Mouse (Mus musculus) myocyte (in vitro differentiated cells): ENCODE results near the gene Ank2. TPM values are rescaled to one million over a fixed set of nuclear protein-coding genes. Genes with fewer than 3 reads are reported as not detected.

ENCODE experiments used
- H3K27me3 ChIP-seq: one replicate; pipeline ENCODE4 v1.6.1; 2011; ENCODE audit not compliant: control insufficient read depth, insufficient read depth, insufficient read length
- H3K36me3 ChIP-seq: one replicate; pipeline ENCODE4 v1.6.1; 2011; ENCODE audit not compliant: control insufficient read depth, insufficient read depth
- H3K4me2 ChIP-seq: one replicate; pipeline ENCODE4 v1.6.1; 2011; ENCODE audit warnings: low read depth, control low read depth
- H3K4me3 ChIP-seq: one replicate; pipeline ENCODE4 v1.5.1; 2011; ENCODE audit warnings: mild to moderate bottlenecking, control low read depth, moderate library complexity
- H3K79me2 ChIP-seq: one replicate; pipeline ENCODE4 v1.6.1; 2011; ENCODE audit not compliant: control insufficient read depth, insufficient read depth
- H3ac ChIP-seq: one replicate; pipeline ENCODE4 v1.6.1; 2011; ENCODE audit not compliant: control insufficient read depth, insufficient read length
- CEBPB ChIP-seq: IDR thresholded peaks from 2 replicates; pipeline ENCODE4 v1.6.1; 2011; ENCODE audit warnings: mild to moderate bottlenecking, moderate library complexity; ENCODE audit not compliant: poor library complexity, insufficient read depth, severe bottlenecking
- E2F4 ChIP-seq: IDR thresholded peaks from one replicate; pipeline ENCODE4 v1.6.1; 2011; ENCODE audit warnings: mild to moderate bottlenecking, control low read depth, moderate library complexity; ENCODE audit not compliant: insufficient read depth
- MAX ChIP-seq: IDR thresholded peaks from one replicate; pipeline ENCODE4 v1.6.1; 2011; ENCODE audit warnings: low read depth, mild to moderate bottlenecking, control low read depth
- MYOD1 ChIP-seq, 3 experiments: IDR thresholded peaks; one replicate each; pipeline ENCODE4 v1.6.1; 2011; ENCODE audit warnings: control low read depth in 2 of 3, low read depth in 2 of 3, mild to moderate bottlenecking in 2 of 3, moderate library complexity in 1 of 3; ENCODE audit not compliant: insufficient read length in 2 of 3, control insufficient read depth in 1 of 3
- MYOG ChIP-seq, 3 experiments: IDR thresholded peaks; one replicate each; pipeline ENCODE4 v1.6.1; 2011; ENCODE audit warnings: control low read depth in 2 of 3, low read depth in 2 of 3, mild to moderate bottlenecking in 2 of 3; ENCODE audit not compliant: insufficient read length in 2 of 3, control insufficient read depth in 1 of 3, insufficient read depth in 1 of 3
- POLR2A ChIP-seq: IDR thresholded peaks from one replicate; pipeline ENCODE4 v1.6.1; 2011; ENCODE audit warnings: low read depth, mild to moderate bottlenecking, control low read depth, moderate library complexity; ENCODE audit not compliant: insufficient read length
- POLR2AphosphoS2 ChIP-seq: IDR thresholded peaks from one replicate; pipeline ENCODE4 v1.6.1; 2011; ENCODE audit warnings: low read depth, control low read depth; ENCODE audit not compliant: insufficient read length
- REST ChIP-seq: IDR thresholded peaks from one replicate; pipeline ENCODE4 v1.6.1; 2011; ENCODE audit warnings: mild to moderate bottlenecking, control low read depth, moderate library complexity; ENCODE audit not compliant: insufficient read depth, insufficient read length
- SRF ChIP-seq: IDR thresholded peaks from one replicate; pipeline ENCODE4 v1.6.1; 2011; ENCODE audit warnings: low read depth; ENCODE audit not compliant: control insufficient read depth, insufficient read length
- TCF12 ChIP-seq: IDR thresholded peaks from one replicate; pipeline ENCODE4 v1.6.1; 2011; ENCODE audit warnings: mild to moderate bottlenecking, control low read depth; ENCODE audit not compliant: poor library complexity, insufficient read depth, severe bottlenecking
- TCF3 ChIP-seq: IDR thresholded peaks from one replicate; pipeline ENCODE4 v1.6.1; 2011; ENCODE audit warnings: low read depth, control low read depth; ENCODE audit not compliant: insufficient read length
- USF1 ChIP-seq: IDR thresholded peaks from one replicate; pipeline ENCODE4 v1.6.1; 2011; ENCODE audit warnings: low read depth, mild to moderate bottlenecking, control low read depth, moderate library complexity
- polyA plus RNA-seq: library from polyadenylated mRNA; unstranded; fragments of >200 nt; fragmentation: generic; extraction: Trizol; gene quantifications from one replicate; pipeline ENCODE4 v1.2.1, GENCODE M21; 2012; ENCODE audit warnings: missing spikeins

Gene Ank2
- polyA plus RNA-seq, 1 experiment: 20.2 TPM

- Histone ChIP-seq H3K4me2 (no peak overlapping the region), H3K4me3 (no peak overlapping the region), H3ac (no peak overlapping the region), H3K27me3 (no peaks in the 10 kb centered on the region), H3K79me2 (no peaks in the 10 kb centered on the region), H3K36me3 (no peaks in the 10 kb centered on the region)
- no peak for TF ChIP-seq USF1
- no peak for TF ChIP-seq REST
- no peak for TF ChIP-seq POLR2AphosphoS2
- TF ChIP-seq CEBPB: no peak
- no peak for TF ChIP-seq TCF12
- no peak for TF ChIP-seq TCF3
- no peak for TF ChIP-seq MYOG (IDR thresholded peaks at IDR 0.05; ENCODE audit: control insufficient read depth in 1 of 3, insufficient read depth in 1 of 3, insufficient read length in 2 of 3, low read depth in 2 of 3)
- no peak for TF ChIP-seq POLR2A
- no peak for TF ChIP-seq E2F4
- TF ChIP-seq SRF: no peak
- no peak for TF ChIP-seq MAX
- no peak for TF ChIP-seq MYOD1 (IDR thresholded peaks at IDR 0.05; ENCODE audit: control insufficient read depth in 1 of 3, insufficient read length in 2 of 3, low read depth in 2 of 3)
These were observed 612.5 kb downstream of the Ank2 start for GRCm38 (mm10) chr3:126886644-126887043.

DNA sequence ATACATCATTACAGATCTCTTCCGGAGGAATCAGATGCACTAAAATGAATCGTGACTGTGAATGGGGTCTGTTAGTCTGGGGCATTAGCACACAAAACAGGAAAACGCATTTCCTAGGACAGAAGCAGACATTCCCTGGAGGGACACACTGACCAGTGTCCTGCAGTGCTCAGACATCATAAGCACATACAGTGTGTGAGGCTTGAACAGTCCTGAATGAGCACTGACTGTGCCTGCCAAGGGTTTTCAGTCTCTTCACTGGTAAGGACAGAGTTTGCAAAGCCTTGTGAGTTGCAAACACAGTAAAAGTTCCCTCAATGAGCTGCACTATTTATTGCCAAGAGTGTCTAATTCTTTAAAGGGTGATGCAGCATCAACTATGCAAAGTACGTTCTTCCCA lies 613.1 kb downstream of the Ank2 start:
- Histone ChIP-seq H3K27me3 (no peaks in the 10 kb centered on the region), H3K36me3 (no peaks in the 10 kb centered on the region), H3K4me3 (no peak overlapping the region), H3K79me2 (no peaks in the 10 kb centered on the region), H3K4me2 (no peak overlapping the region), H3ac (no peak overlapping the region)
- TF ChIP-seq MAX (no peak), TCF3 (no peak), SRF (no peak), USF1 (no peak), REST (no peak), POLR2A (no peak), MYOD1 (IDR thresholded peaks at IDR 0.05; ENCODE audit: control insufficient read depth in 1 of 3, insufficient read length in 2 of 3, low read depth in 2 of 3) (no peak), POLR2AphosphoS2 (no peak), CEBPB (no peak), MYOG (IDR thresholded peaks at IDR 0.05; ENCODE audit: control insufficient read depth in 1 of 3, insufficient read depth in 1 of 3, insufficient read length in 2 of 3, low read depth in 2 of 3) (no peak), E2F4 (no peak), TCF12 (no peak)

DNA sequence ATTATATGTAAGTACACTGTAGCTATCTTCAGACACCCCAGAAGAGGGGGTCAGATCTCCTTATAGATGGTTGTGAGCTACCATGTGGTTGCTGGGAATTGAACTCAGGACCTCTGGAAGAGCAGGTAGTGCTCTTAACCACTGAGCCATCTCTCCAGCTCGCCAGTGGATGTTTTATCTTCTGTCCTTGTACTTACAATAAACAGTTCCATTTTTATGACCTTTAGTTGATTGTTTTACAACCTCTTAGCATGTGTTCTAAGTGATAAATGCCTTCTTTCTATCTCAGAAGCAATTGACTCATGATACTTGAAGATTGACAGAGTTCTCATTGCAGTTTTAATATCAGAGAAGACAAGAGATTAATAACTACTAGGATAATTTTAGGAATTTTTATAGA lies 620.9 kb downstream of the Ank2 start:
- Histone ChIP-seq H3K4me2 (no peak overlapping the region), H3ac (no peak overlapping the region), H3K4me3 (no peak overlapping the region), H3K36me3 (no peaks in the 10 kb centered on the region), H3K27me3 (no peaks in the 10 kb centered on the region), H3K79me2 (no peaks in the 10 kb centered on the region)
- no peak for TF ChIP-seq E2F4
- no peak for TF ChIP-seq CEBPB

Other genes starting within 250 kb of the Ank2 start
- gene Larp7, start 54.0 kb upstream of the Ank2 start, polyA plus RNA-seq: 10.9 TPM
- 0.46 TPM for gene Zgrf1, start 54.1 kb upstream of the Ank2 start, polyA plus RNA-seq
- not detected for gene Neurog2, start 133.8 kb upstream of the Ank2 start, polyA plus RNA-seq